Mouse (Mus musculus): ENCODE data around the gene Ift27.

Gene Ift27

DNA sequence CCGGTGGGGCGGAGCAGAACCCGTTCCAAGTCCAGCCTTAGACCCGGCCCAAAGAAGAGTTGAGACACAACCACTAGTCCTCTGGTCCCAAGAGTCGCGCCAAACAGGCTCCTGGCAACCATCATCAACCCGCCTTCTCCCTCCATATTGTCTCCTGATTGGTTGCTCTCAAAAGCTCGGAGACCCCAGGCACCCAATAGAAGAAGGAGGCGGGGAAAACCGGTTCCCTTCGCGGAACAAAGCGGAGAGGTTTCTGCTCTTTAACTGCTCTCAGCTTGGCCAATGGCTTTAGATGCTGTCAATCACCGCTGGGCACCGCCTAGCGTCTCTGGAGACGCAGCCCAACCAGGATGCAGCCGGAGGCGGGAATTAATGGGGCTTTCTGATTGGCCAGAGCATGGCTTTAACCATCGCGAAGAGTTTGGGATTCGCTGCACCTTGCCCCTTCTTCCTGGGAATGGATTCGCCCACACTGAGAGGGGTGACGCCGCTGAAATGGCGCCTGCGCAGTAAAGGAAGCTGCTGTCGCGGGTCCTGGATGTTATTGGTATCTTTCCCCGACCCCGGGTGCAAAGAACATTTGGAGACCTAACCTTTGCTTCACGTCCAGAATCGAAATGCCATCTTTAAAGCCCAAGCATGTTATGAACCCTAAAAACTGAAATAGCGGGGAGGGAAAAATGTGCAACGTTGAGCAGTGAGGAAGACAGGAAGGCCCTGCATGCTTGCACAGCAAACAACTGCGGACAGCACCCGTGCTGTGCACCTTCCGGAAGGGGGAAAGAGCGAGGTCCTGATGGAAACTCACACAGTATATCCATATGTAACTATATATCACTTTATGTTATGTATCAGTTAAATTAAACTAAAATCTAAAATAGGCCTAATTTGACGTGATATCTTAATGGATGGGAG lies at the start of gene Ift27:
Ift27 (minus strand) TSS at position 136 of the 915 bp plus-strand sequence.
- DNase-seq (ENCODE audit: low spot score in 2 of 2): peak; percentile 99

DNA sequence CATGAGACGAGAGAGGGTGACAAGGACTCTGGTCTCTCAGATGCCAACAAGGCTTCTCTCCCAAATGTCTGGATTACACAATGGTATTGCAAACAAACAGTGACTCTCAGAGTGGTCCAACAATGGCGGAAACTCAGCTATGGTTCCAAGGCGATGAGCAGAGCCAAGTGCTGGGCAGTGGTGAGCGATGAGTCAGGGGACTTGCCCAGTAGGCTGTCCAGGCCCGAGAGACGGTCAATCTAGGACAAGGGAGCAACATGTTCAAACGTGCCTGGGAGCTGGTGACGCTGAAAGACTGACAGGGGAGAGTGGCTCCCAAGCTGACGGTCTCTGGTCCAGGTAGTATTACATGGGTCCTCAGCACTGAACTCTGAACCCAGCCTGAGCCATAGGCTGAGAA lies 41.4 kb upstream of the Ift27 start:
- no peak for DNase-seq (ENCODE audit: low spot score in 2 of 2)

- DNase-seq (ENCODE audit: low spot score in 2 of 2): no peak
Measured at GRCm38 (mm10) chr15:78211367-78211766, 37.5 kb upstream of the Ift27 start.

GRCm38 (mm10) chr15:78210203-78210602 lies 36.3 kb upstream of the Ift27 start:
- DNase-seq (ENCODE audit: low spot score in 2 of 2): no peak

DNA sequence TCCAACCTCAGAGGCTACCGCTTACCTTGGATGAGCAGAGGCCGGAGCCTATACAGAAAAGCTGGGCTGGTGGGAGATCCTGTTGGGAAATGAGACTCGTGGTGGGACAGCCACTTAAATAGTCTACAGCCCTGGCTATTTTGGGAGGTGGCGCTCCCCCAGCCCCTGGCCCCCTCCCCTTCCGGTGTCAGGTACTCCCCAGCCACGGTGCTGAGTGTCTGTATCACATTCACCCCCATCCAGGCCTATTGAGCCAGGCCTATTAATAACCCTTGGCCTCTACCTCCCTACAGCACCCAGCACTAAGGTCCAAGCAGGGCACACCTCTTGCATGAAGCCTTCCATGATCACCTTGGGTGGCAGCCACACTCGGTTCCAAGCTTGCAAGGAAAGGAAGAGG lies 32.4 kb upstream of the Ift27 start, which contains the start of gene Pvalb:
Pvalb (minus strand) TSS at position 89 of the 400 bp plus-strand sequence.
- DNase-seq (ENCODE audit: low spot score in 2 of 2): no peak

GRCm38 (mm10) chr15:78205192-78205591 lies 31.3 kb upstream of the Ift27 start:
- no peak for DNase-seq (ENCODE audit: low spot score in 2 of 2)

- DNase-seq (ENCODE audit: low spot score in 2 of 2): no peak
Measured at GRCm38 (mm10) chr15:78204053-78204847, 30.3 kb upstream of the Ift27 start.

GRCm38 (mm10) chr15:78195096-78195880 lies 21.4 kb upstream of the Ift27 start:
- no peak for DNase-seq (ENCODE audit: low spot score in 2 of 2)

GRCm38 (mm10) chr15:78194320-78194719 lies 20.4 kb upstream of the Ift27 start:
- DNase-seq (ENCODE audit: low spot score in 2 of 2): no peak

DNA sequence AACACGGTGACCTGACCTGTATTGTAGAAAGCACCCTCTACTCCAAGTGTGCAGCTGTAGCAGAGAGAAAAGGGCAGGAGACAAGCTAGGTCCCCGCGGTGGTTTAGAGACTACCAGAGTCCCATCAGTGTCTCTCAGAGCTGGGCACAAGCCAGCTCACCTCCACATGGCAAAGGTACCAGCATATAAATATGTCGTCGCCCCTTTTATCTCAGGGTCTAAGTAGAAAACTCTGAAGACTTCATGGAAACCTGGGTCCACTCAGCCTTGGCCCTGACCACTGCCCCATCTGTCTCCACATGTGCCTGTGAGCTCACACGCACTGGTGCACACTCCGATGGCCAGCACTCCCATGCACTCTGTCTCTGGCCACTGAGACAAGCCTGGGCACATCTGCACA lies 15.7 kb upstream of the Ift27 start:
- DNase-seq (ENCODE audit: low spot score in 2 of 2): no peak

DNA sequence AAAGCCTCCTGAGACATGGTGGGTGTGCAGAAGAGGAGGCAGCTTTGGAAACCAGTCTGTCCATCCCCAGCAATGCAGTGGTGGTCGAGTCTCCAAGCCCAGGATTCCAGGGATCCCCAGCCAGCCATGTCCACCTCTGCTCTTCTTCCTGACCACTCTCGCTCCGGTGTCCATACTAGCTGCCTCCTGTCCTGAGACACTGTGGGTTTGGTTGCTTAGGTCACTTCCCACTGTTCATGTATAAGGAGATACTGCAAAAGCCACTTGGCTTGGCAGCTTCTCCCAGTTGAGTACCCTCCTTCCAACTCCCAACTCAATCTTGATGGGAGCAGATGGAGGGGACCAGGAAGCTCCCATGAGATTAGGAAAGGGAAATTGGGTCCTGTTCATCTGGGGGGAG lies 14.6 kb upstream of the Ift27 start:
- DNase-seq (ENCODE audit: low spot score in 2 of 2): no peak

DNA sequence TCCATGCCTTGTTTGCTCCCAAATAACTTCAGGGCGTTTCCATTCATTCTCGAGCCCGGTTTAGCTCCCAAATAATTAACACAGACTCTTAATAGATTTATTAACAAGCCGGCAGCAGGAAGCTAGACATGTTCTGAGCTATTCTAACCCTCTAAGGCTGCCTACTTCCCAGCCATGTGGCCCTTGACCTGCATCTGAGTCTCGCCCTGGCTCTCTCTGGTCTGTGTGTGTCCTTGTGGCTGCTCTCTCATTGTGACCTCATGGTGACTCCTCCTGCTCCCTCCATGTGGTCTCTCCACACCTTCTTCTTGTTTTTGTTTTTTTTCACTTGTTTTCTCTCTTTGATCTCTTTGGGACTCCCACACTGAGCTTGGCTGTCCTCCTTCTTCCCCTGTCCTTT lies 13.0 kb upstream of the Ift27 start:
- no peak for DNase-seq (ENCODE audit: low spot score in 2 of 2)

GRCm38 (mm10) chr15:78185609-78186008 lies 11.7 kb upstream of the Ift27 start:
- no peak for DNase-seq (ENCODE audit: low spot score in 2 of 2)

DNA sequence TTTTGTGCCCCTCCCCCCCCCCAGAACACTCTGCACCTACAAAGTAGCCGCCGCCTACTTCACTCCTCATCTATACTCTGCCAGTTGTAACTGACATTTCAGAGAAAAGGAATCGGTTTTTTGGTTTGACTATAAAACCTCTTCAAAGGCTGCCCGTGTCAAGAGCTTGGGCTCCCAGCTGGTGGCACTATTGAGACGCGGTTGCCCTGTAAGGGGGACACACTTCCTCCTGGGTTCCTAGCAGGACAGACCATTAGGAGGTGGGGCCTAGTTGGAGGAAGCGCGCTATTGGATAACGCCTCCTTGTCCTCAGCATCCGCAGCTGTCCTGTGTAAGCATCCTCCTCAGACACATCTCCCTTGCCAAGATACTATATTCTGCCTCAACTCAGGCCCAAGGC lies 10.9 kb upstream of the Ift27 start:
- peak in 1 of 2 experiments; percentile 37 for DNase-seq (ENCODE audit: low spot score in 2 of 2)

GRCm38 (mm10) chr15:78181701-78182405 lies 7.9 kb upstream of the Ift27 start:
- peak in 1 of 2 experiments; percentile 58 for DNase-seq (ENCODE audit: low spot score in 2 of 2)

GRCm38 (mm10) chr15:78179775-78180174 lies 5.9 kb upstream of the Ift27 start:
- no peak for DNase-seq (ENCODE audit: low spot score in 2 of 2)

DNA sequence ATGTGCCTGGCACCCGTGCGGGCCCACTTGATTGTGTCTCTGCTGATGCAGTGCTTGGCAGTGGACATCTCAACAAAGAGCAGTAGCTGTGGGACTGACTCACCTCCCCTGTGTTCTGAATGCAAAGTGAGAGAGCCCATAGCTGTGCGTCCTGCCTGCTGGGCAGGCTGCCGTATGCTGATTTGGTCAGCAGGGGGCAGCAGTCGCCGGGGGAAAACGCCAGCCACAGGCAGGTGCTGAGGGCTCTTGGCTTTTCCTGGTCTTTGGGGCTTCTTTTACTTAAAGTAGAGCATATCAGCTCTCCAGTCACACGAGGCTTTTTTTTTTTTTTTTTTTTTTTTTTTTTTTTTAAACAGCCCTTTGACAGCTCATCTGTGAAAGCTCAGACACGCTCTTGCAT lies 4.5 kb upstream of the Ift27 start:
- peak in 1 of 2 experiments; percentile 89 for DNase-seq (ENCODE audit: low spot score in 2 of 2)

GRCm38 (mm10) chr15:78177257-78177656 lies 3.4 kb upstream of the Ift27 start:
- DNase-seq (ENCODE audit: low spot score in 2 of 2): no peak

GRCm38 (mm10) chr15:78174887-78175245 lies 959 bp upstream of the Ift27 start:
- DNase-seq (ENCODE audit: low spot score in 2 of 2): no peak

DNA sequence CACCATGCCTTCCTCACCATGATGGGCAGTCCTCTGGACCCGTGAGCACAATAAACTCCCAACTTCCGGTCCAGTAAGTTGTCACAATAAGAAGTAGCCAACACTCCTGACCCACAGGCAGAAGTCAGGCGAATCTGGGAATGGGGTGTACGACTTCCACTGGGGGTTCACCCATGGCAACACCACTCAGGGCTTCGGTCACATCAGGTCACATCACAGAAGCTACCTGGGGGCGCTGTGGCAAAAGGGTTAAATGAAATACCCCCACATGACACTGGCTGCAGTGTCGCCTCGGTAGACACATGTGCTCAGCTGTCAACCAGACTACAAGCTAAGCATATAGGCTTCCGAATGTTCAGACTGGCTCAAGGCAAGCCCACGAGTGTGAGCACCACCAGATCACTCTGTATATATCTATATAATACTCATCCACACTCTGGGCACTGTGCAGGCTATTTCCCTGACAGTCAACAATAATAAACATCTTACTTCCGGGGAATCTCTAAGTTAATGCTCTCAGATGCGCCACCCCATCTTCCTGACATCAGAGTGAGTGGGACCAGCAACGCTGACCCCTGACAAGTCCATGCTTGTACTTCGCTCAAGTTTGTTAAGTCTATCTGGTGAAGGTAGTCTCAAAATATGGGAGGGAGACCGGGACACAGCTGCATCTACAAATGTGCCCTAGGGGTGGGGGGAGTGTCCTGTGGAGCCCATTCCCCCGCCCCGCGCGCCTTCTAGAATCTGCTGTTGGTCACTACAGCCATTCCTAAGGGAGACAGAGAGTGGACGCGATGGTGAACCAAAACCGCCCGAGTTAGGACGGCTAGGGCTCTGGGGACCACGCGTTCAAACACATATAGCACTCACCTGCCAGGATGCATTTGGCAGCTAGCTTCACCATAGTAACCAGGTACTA lies 749 bp downstream of the Ift27 start:
- DNase-seq (ENCODE audit: low spot score in 2 of 2): no peak

Measured in left cerebral cortex, adult 9 months (tissue).